Mouse (Mus musculus) cortical plate, adult 2 months (tissue): Measurements from ENCODE around the gene Galnt6.

Source experiments
- CTCF ChIP-seq: fragments of 200-500 bp; IDR thresholded peaks from 2 replicates; pipeline ENCODE4 v1.5.1; 2011; ENCODE audit warnings: mild to moderate bottlenecking, control low read depth, low read length; ENCODE audit not compliant: insufficient read depth; ENCODE audit errors: extremely low read depth
- POLR2A ChIP-seq: fragments of 200-500 bp; IDR thresholded peaks from 2 replicates; pipeline ENCODE4 v1.6.1; 2011; ENCODE audit warnings: mild to moderate bottlenecking, low read length, control low read depth; ENCODE audit not compliant: insufficient read depth; ENCODE audit errors: extremely low read depth

- TF ChIP-seq CTCF (no peak), POLR2A (no peak)
Measured at GRCm38 (mm10) chr15:100754041-100754440, 24.9 kb upstream of the Galnt6 start.
